Mouse (Mus musculus) forebrain, embryonic 14.5 days (tissue): ENCODE measurements around the gene Nf1. TPM values are rescaled to one million over a fixed set of nuclear protein-coding genes. Genes with fewer than 3 reads are reported as not detected.
"Not testable (repeated sequence)": the region's sequence is repeated elsewhere in the genome, so short reads cannot be mapped to it uniquely, and the experiment has no call there.

Experiments used
- ATAC-seq: fragments of 200-750 bp; cut with Nextera tagmentation; 2 replicates; pipeline ENCODE4 v1.8.0; 2017; ENCODE audit warnings: mild to moderate bottlenecking, moderate library complexity
- DNase-seq: peaks from one replicate; pipeline ENCODE4 v3.0.0-alpha.2; 2015; ENCODE audit warnings: low spot score
- H3K27ac ChIP-seq: fragments of 300-500 bp; sonication (generic); 2 replicates; pipeline ENCODE4 v1.5.1; 2014; ENCODE audit warnings: low read depth, mild to moderate bottlenecking, control low read depth, low read length, moderate library complexity
- H3K27me3 ChIP-seq: fragments of 300-500 bp; sonication (generic); replicated peaks from 2 replicates; pipeline ENCODE4 v1.6.1; 2014; ENCODE audit warnings: low read length, control low read depth, mixed read lengths; ENCODE audit not compliant: control insufficient read depth, insufficient read depth
- H3K36me3 ChIP-seq: fragments of 300-500 bp; sonication (generic); 2 replicates; pipeline ENCODE4 v1.6.1; 2014; ENCODE audit warnings: low read length, control low read depth; ENCODE audit not compliant: control insufficient read depth, insufficient read depth
- H3K4me1 ChIP-seq: fragments of 300-500 bp; sonication (generic); 2 replicates; pipeline ENCODE4 v1.6.1; 2014; ENCODE audit warnings: antibody characterized with exemption, low read length, control low read depth; ENCODE audit not compliant: control insufficient read depth, insufficient read depth
- H3K4me2 ChIP-seq: fragments of 300-500 bp; sonication (generic); 2 replicates; pipeline ENCODE4 v1.6.1; 2014; ENCODE audit warnings: mild to moderate bottlenecking, control low read depth, low read length
- H3K4me3 ChIP-seq: fragments of 300-500 bp; sonication (generic); 2 replicates; pipeline ENCODE4 v1.5.1; 2014; ENCODE audit warnings: low read depth, low read length, control low read depth
- H3K9ac ChIP-seq: fragments of 300-500 bp; sonication (generic); 2 replicates; pipeline ENCODE4 v1.6.1; 2014; ENCODE audit warnings: mild to moderate bottlenecking, low read length, control low read depth, moderate library complexity
- H3K9me3 ChIP-seq: fragments of 300-500 bp; sonication (generic); replicated peaks from 2 replicates; pipeline ENCODE4 v1.6.1; 2016; ENCODE audit warnings: low read length, control low read depth, mixed read lengths; ENCODE audit not compliant: control insufficient read depth
- WGBS: fragments of 180-500 bp; shearing (Covaris S2); extraction: QIAGEN DNeasy Blood & Tissue Kit; methylation state at CpG from one replicate; pipeline ENCODE4 v1.1.7; 2014; 5-methylcytosine and 5-hydroxymethylcytosine counted together
- polyA plus RNA-seq: library from polyadenylated mRNA; unstranded; fragments of >200 nt; fragmentation: Nextera tagmentation; extraction: Ambion mirVana; gene quantifications from 2 replicates; pipeline ENCODE4 v1.2.1, GENCODE M21; 2014

The Nf1 gene
- polyA plus RNA-seq, 1 experiment from 2014 or later: 9.8 TPM

- DNase-seq (no peak), ATAC-seq (no peak)
- Histone ChIP-seq H3K27me3 (no peaks in the 10 kb centered on the region), H3K4me1 (peaks cover 12% of the 10 kb centered on the region), H3K9ac (no peak overlapping the region), H3K4me3 (no peak overlapping the region), H3K36me3 (no peaks in the 10 kb centered on the region), H3K27ac (no peak overlapping the region), H3K9me3 (no peaks in the 10 kb centered on the region), H3K4me2 (no peak overlapping the region)
- 80% methylated on average over 6 of the region's 6 CpGs for WGBS
Observed at GRCm38 (mm10) chr11:79303109-79303508, 36.4 kb upstream of the Nf1 start.

GRCm38 (mm10) chr11:79304245-79304644 lies 35.2 kb upstream of the Nf1 start:
- H3K4me2 ChIP-seq, H3K4me3 ChIP-seq, H3K27me3 ChIP-seq, H3K36me3 ChIP-seq, H3K9me3 ChIP-seq, DNase-seq, H3K9ac ChIP-seq, H3K27ac ChIP-seq, ATAC-seq: not testable (repeated sequence)
- peaks cover 12% of the 10 kb centered on the region for H3K4me1 ChIP-seq
- WGBS: 91% methylated on average over 4 of the region's 4 CpGs

- Histone ChIP-seq H3K4me1 (peaks cover 12% of the 10 kb centered on the region), H3K36me3 (no peaks in the 10 kb centered on the region), H3K4me3 (no peak overlapping the region), H3K4me2 (no peak overlapping the region), H3K27me3 (no peaks in the 10 kb centered on the region), H3K9ac (no peak overlapping the region), H3K27ac (peak overlapping the region; percentile 21; the same call in 1 of the 2 replicates), H3K9me3 (no peaks in the 10 kb centered on the region)
- no peak for DNase-seq
- 91% methylated on average over 9 of the region's 9 CpGs for WGBS
- ATAC-seq: no peak
Observed at GRCm38 (mm10) chr11:79305697-79306340, 33.7 kb upstream of the Nf1 start.

- Histone ChIP-seq H3K9ac (no peak overlapping the region), H3K4me1 (peaks cover 12% of the 10 kb centered on the region), H3K36me3 (no peaks in the 10 kb centered on the region), H3K4me3 (no peak overlapping the region), H3K27ac (peak overlapping the region; percentile 21; the same call in 1 of the 2 replicates), H3K27me3 (no peaks in the 10 kb centered on the region), H3K9me3 (no peaks in the 10 kb centered on the region), H3K4me2 (no peak overlapping the region; the same call in 1 of the 2 replicates)
- 12% methylated on average over 7 of the region's 7 CpGs for WGBS
- ATAC-seq (peak; percentile 57; the same call in 1 of the 2 replicates), DNase-seq (peak; percentile 33)
Observed at GRCm38 (mm10) chr11:79306510-79306909, 33.0 kb upstream of the Nf1 start.

GRCm38 (mm10) chr11:79306996-79307395 lies 32.5 kb upstream of the Nf1 start:
- no peaks in the 10 kb centered on the region for H3K27me3 ChIP-seq
- no peaks in the 10 kb centered on the region for H3K36me3 ChIP-seq
- no peaks in the 10 kb centered on the region for H3K9me3 ChIP-seq
- no peak overlapping the region for H3K4me3 ChIP-seq
- H3K9ac ChIP-seq: no peak overlapping the region
- peak overlapping the region; percentile 21; the same call in 1 of the 2 replicates for H3K4me2 ChIP-seq
- H3K4me1 ChIP-seq: peaks cover 12% of the 10 kb centered on the region
- no peak overlapping the region; the same call in 1 of the 2 replicates for H3K27ac ChIP-seq
- WGBS: 2% methylated on average over 10 of the region's 10 CpGs
- DNase-seq: peak; percentile 45
- peak; percentile 65; the same call in 1 of the 2 replicates for ATAC-seq

GRCm38 (mm10) chr11:79307560-79308200 lies 31.8 kb upstream of the Nf1 start:
- Histone ChIP-seq H3K27me3 (no peaks in the 10 kb centered on the region), H3K27ac (no peak overlapping the region), H3K4me2 (no peak overlapping the region), H3K4me3 (no peak overlapping the region), H3K9me3 (no peaks in the 10 kb centered on the region), H3K36me3 (no peaks in the 10 kb centered on the region), H3K4me1 (peaks cover 12% of the 10 kb centered on the region), H3K9ac (no peak overlapping the region)
- DNase-seq (peak; percentile 11), ATAC-seq (no peak)
- WGBS: 34% methylated on average over 9 of the region's 9 CpGs

- no peak overlapping the region for H3K4me3 ChIP-seq
Observed at GRCm38 (mm10) chr11:79310467-79310866, 29.0 kb upstream of the Nf1 start.

GRCm38 (mm10) chr11:79316807-79317345 lies 22.6 kb upstream of the Nf1 start:
- Histone ChIP-seq H3K9me3 (no peaks in the 10 kb centered on the region), H3K4me3 (no peak overlapping the region), H3K27ac (no peak overlapping the region), H3K36me3 (no peaks in the 10 kb centered on the region), H3K27me3 (no peaks in the 10 kb centered on the region), H3K9ac (no peak overlapping the region), H3K4me2 (no peak overlapping the region), H3K4me1 (no peaks in the 10 kb centered on the region)
- ATAC-seq (no peak), DNase-seq (peak; percentile 67)
- 36% methylated on average over 8 of the region's 8 CpGs for WGBS

More at GRCm38 (mm10) chr11:79310467-79310866, 29.0 kb upstream of the Nf1 start:
- no peak overlapping the region for H3K9ac ChIP-seq
- no peak overlapping the region for H3K27ac ChIP-seq
- 91% methylated on average over 5 of the region's 5 CpGs for WGBS
- H3K36me3 ChIP-seq: no peaks in the 10 kb centered on the region
- no peak overlapping the region for H3K4me2 ChIP-seq
- H3K27me3 ChIP-seq: no peaks in the 10 kb centered on the region
- no peak for DNase-seq
- peaks cover 12% of the 10 kb centered on the region for H3K4me1 ChIP-seq
- H3K9me3 ChIP-seq: no peaks in the 10 kb centered on the region
- ATAC-seq: no peak

GRCm38 (mm10) chr11:79319807-79320206 lies 19.7 kb upstream of the Nf1 start:
- Histone ChIP-seq H3K36me3 (no peaks in the 10 kb centered on the region), H3K9ac (no peak overlapping the region), H3K4me1 (no peaks in the 10 kb centered on the region), H3K9me3 (no peaks in the 10 kb centered on the region), H3K27me3 (no peaks in the 10 kb centered on the region), H3K4me3 (no peak overlapping the region), H3K27ac (no peak overlapping the region), H3K4me2 (no peak overlapping the region)
- ATAC-seq (no peak), DNase-seq (no peak)
- 88% methylated on average over 7 of the region's 7 CpGs for WGBS
